Mouse (Mus musculus) intestine, embryonic 16.5 days (tissue): ENCODE data around the gene Zfp52. TPM values are rescaled to one million over a fixed set of nuclear protein-coding genes. Genes with fewer than 3 reads are reported as not detected.

Experiments
- ATAC-seq: fragments of 200-750 bp; cut with Nextera tagmentation; 2 replicates; pipeline ENCODE4 v1.8.0; 2017; ENCODE audit warnings: moderate TSS enrichment, moderate library complexity
- H3K27ac ChIP-seq: fragments of 300-500 bp; sonication (generic); 2 replicates; pipeline ENCODE4 v1.5.1; 2014; ENCODE audit warnings: mild to moderate bottlenecking, low read length
- H3K27me3 ChIP-seq: fragments of 300-500 bp; sonication (generic); replicated peaks from 2 replicates; pipeline ENCODE4 v1.6.1; 2014; ENCODE audit warnings: low read length, control low read depth, mixed read lengths; ENCODE audit not compliant: control insufficient read depth, insufficient read depth
- H3K36me3 ChIP-seq: fragments of 300-500 bp; sonication (generic); 2 replicates; pipeline ENCODE4 v1.6.1; 2014; ENCODE audit warnings: low read length, control low read depth; ENCODE audit not compliant: control insufficient read depth, insufficient read depth
- H3K4me1 ChIP-seq: fragments of 300-500 bp; sonication (generic); 2 replicates; pipeline ENCODE4 v1.6.1; 2014; ENCODE audit warnings: low read length, control low read depth, mixed read lengths; ENCODE audit not compliant: control insufficient read depth, insufficient read depth
- H3K4me2 ChIP-seq: fragments of 300-500 bp; sonication (generic); 2 replicates; pipeline ENCODE4 v1.6.1; 2014; ENCODE audit warnings: low read depth, low read length, control low read depth
- H3K4me3 ChIP-seq: fragments of 300-500 bp; sonication (generic); 2 replicates; pipeline ENCODE4 v1.5.1; 2014; ENCODE audit warnings: mild to moderate bottlenecking, low read length
- H3K9ac ChIP-seq: fragments of 300-500 bp; sonication (generic); 2 replicates; pipeline ENCODE4 v1.6.1; 2014; ENCODE audit warnings: low read depth, low read length
- H3K9me3 ChIP-seq: fragments of 300-500 bp; sonication (generic); 2 replicates; pipeline ENCODE4 v1.6.1; 2016; ENCODE audit warnings: low read length, control low read depth; ENCODE audit not compliant: control insufficient read depth
- WGBS: fragments of 180-500 bp; shearing (Covaris S2); extraction: QIAGEN DNeasy Blood & Tissue Kit; methylation state at CpG from one replicate; pipeline ENCODE4 v1.1.7; 2014; 5-methylcytosine and 5-hydroxymethylcytosine counted together
- polyA plus RNA-seq: library from polyadenylated mRNA; unstranded; fragments of >200 nt; fragmentation: Nextera tagmentation; extraction: Ambion mirVana; gene quantifications from 2 replicates; pipeline ENCODE4 v1.2.1, GENCODE M21; 2015

The Zfp52 gene
- polyA plus RNA-seq, 1 experiment from 2014 or later: 3.4 TPM

GRCm38 (mm10) chr17:21536096-21536495, 757 bp downstream of the Zfp52 start:
- H3K4me2 ChIP-seq: peak overlapping the region; percentile 80
- ATAC-seq: no peak
- WGBS: 33% methylated on average over 7 of the region's 7 CpGs
- no peaks in the 10 kb centered on the region for H3K27me3 ChIP-seq
- no peaks in the 10 kb centered on the region for H3K36me3 ChIP-seq
- H3K9me3 ChIP-seq: no peaks in the 10 kb centered on the region
- H3K27ac ChIP-seq: no peak overlapping the region
- H3K9ac ChIP-seq: peak overlapping the region; percentile 73
- peak overlapping the region; percentile 60 for H3K4me3 ChIP-seq
- H3K4me1 ChIP-seq: peaks cover 18% of the 10 kb centered on the region

DNA sequence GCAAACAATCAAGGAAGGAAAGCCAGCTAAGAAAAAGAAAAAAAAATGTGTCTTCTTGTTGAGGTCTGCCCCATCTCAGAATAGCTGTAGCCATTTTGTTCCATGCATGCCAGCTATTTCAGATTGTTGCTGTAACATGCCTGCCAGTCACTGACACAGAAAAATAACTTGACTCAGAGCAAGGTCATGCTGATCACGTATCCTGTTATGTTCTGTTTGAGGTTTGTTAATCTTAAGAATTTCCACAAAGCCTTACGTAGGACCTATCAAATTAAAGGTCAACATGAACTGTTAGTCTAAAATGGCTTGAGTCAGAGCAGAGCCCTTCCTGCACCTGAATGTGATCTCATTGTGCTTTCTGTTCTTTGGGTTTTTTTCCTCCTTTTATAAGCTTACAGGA, 1.3 kb downstream of the Zfp52 start:
- H3K4me1 ChIP-seq: peaks cover 14% of the 10 kb centered on the region
- H3K27me3 ChIP-seq: no peaks in the 10 kb centered on the region
- no peak overlapping the region for H3K9ac ChIP-seq
- H3K9me3 ChIP-seq: no peaks in the 10 kb centered on the region
- no peak overlapping the region for H3K4me2 ChIP-seq
- H3K36me3 ChIP-seq: no peaks in the 10 kb centered on the region
- H3K4me3 ChIP-seq: no peak overlapping the region
- 71% methylated on average over 2 of the region's 2 CpGs for WGBS
- no peak overlapping the region for H3K27ac ChIP-seq
- no peak for ATAC-seq

- Histone ChIP-seq H3K9ac (no peak overlapping the region), H3K27me3 (no peaks in the 10 kb centered on the region), H3K27ac (no peak overlapping the region), H3K4me3 (no peak overlapping the region), H3K4me1 (no peaks in the 10 kb centered on the region), H3K4me2 (no peak overlapping the region), H3K36me3 (no peaks in the 10 kb centered on the region; the same call in 1 of the 2 replicates), H3K9me3 (no peaks in the 10 kb centered on the region)
- ATAC-seq: no peak
- 89% methylated on average over 2 of the region's 2 CpGs for WGBS
Observed at GRCm38 (mm10) chr17:21557831-21558230, 22.5 kb downstream of the Zfp52 start.

DNA sequence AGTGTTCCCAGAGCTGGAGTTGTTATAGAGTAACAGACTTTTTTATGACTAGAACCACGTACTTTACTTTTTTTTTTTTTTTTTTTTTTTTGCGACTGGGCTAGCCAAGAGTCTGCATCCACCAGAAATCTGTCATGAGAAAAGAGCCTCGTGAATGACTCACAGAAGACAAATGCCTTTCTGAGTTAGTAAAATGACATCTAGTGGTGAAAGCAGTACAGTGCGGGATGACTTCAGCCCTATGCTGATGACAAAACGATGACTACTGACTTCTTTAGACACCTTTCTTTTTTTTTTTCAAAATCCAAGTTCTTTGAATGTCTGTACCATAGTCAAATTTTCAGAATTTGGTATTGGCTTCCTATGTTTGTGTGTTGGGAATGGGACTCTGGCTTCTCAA, 30.9 kb downstream of the Zfp52 start:
- ATAC-seq: peak; percentile 72
- H3K4me2 ChIP-seq: peak overlapping the region; percentile 79
- H3K9me3 ChIP-seq: no peaks in the 10 kb centered on the region
- WGBS: 5% methylated on average over 5 of the region's 5 CpGs
- peak overlapping the region; percentile 97 for H3K27ac ChIP-seq
- H3K36me3 ChIP-seq: no peaks in the 10 kb centered on the region
- peak overlapping the region; percentile 72 for H3K4me3 ChIP-seq
- H3K27me3 ChIP-seq: no peaks in the 10 kb centered on the region
- H3K4me1 ChIP-seq: peaks cover 6% of the 10 kb centered on the region; the same call in 1 of the 2 replicates
- H3K9ac ChIP-seq: peak overlapping the region; percentile 79

- WGBS: 2% methylated on average over 29 of the region's 29 CpGs
- no peaks in the 10 kb centered on the region for H3K27me3 ChIP-seq
- peak within 1 kb of the TSS; percentile 72 for H3K4me3 ChIP-seq
- H3K4me1 ChIP-seq: peaks cover 6% of the 10 kb centered on the region; the same call in 1 of the 2 replicates
- peak within 1 kb of the TSS; percentile 97 for H3K27ac ChIP-seq
- H3K9ac ChIP-seq: peak within 1 kb of the TSS; percentile 79
- no peaks in the 10 kb centered on the region for H3K36me3 ChIP-seq
- no peaks in the 10 kb centered on the region for H3K9me3 ChIP-seq
- peak within 1 kb of the TSS; percentile 79 for H3K4me2 ChIP-seq
- peak; percentile 95 for ATAC-seq
Observed at GRCm38 (mm10) chr17:21566728-21567349, 31.5 kb downstream of the Zfp52 start, which contains the start of gene Zfp948. TSS of gene Zfp948 (plus strand) at chr17:21567008.

DNA sequence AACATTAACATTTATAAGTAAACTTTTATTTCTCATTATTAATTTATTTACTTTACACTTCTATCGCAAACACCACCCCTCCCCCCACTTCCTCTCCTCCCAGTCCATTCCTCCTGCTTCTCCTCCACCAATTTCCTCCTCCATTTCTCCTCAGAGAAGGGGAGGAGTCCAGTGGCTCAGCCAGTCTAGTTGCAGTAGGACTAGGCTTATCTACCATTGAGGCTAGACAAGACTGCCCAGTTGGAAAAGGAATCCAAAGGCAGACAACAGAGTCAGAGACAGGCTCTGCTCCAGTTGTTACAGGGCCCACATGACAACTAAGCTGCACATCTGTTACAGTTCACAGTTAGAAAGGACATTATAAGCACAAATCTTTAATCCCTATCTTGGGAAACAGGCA, 32.4 kb downstream of the Zfp52 start:
- H3K4me1 ChIP-seq: peaks cover 6% of the 10 kb centered on the region; the same call in 1 of the 2 replicates
- no peaks in the 10 kb centered on the region for H3K9me3 ChIP-seq
- no peaks in the 10 kb centered on the region for H3K36me3 ChIP-seq
- no peak overlapping the region for H3K9ac ChIP-seq
- 28% methylated on average over 1 of the region's 1 CpGs for WGBS
- H3K27me3 ChIP-seq: no peaks in the 10 kb centered on the region
- peak; percentile 29; the same call in 1 of the 2 replicates for ATAC-seq
- H3K4me2 ChIP-seq: peak overlapping the region; percentile 43
- H3K4me3 ChIP-seq: peak overlapping the region; percentile 29
- H3K27ac ChIP-seq: no peak overlapping the region

DNA sequence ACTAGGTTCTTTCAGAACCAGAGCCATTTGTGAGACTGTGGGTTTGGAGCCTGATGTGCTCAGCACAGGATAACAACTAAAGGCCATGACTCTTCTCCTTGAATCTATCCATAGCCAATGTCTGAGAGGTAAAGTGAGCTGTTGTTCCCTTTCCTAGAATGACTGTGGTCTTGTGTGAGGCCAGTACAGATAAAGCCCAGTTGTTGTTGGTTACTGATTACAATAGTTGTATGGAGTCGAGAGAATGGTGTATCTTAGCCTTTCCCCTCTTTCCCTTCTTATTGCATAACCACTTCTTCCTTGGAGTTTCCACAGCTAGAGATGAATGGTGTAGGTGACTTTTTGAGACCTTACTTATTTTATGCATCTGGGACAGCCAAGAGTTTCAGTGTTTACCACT, 43.7 kb downstream of the Zfp52 start:
- Histone ChIP-seq H3K4me2 (no peak overlapping the region), H3K36me3 (peaks cover 12% of the 10 kb centered on the region), H3K27ac (no peak overlapping the region), H3K4me3 (no peak overlapping the region), H3K4me1 (no peaks in the 10 kb centered on the region), H3K9me3 (no peaks in the 10 kb centered on the region), H3K9ac (no peak overlapping the region), H3K27me3 (no peaks in the 10 kb centered on the region)
- ATAC-seq: peak; percentile 57
- WGBS: 76% methylated on average over 1 of the region's 1 CpGs

- Histone ChIP-seq H3K4me3 (no peak overlapping the region), H3K4me2 (no peak overlapping the region), H3K36me3 (peaks cover 13% of the 10 kb centered on the region), H3K27ac (no peak overlapping the region), H3K9me3 (no peaks in the 10 kb centered on the region), H3K9ac (no peak overlapping the region), H3K27me3 (no peaks in the 10 kb centered on the region), H3K4me1 (no peaks in the 10 kb centered on the region)
- ATAC-seq: peak; percentile 89
- 28% methylated on average over 5 of the region's 5 CpGs for WGBS
Observed at GRCm38 (mm10) chr17:21579493-21580175, 44.3 kb downstream of the Zfp52 start.

GRCm38 (mm10) chr17:21585521-21585920, 50.2 kb downstream of the Zfp52 start:
- H3K9ac ChIP-seq: no peak overlapping the region
- peaks cover 24% of the 10 kb centered on the region for H3K36me3 ChIP-seq
- WGBS: 96% methylated on average over 2 of the region's 2 CpGs
- no peak overlapping the region for H3K4me2 ChIP-seq
- no peak for ATAC-seq
- H3K4me1 ChIP-seq: no peaks in the 10 kb centered on the region
- H3K27me3 ChIP-seq: no peaks in the 10 kb centered on the region
- no peak overlapping the region for H3K4me3 ChIP-seq
- 0 out of 2 replicates have a peak, but pooled peaks cover 9% of the 10 kb centered on the region for H3K9me3 ChIP-seq
- no peak overlapping the region for H3K27ac ChIP-seq
